Mouse (Mus musculus) megakaryocyte, embryonic 14.5 days (primary cell): ENCODE data around the gene Polg2.

Experiments used
- FLI1 ChIP-seq: IDR thresholded peaks from 2 replicates; pipeline ENCODE4 v1.6.1; 2012; ENCODE audit warnings: low read length, inconsistent platforms, mixed read lengths
- GATA1 ChIP-seq: IDR thresholded peaks from 3 replicates; pipeline ENCODE4 v1.6.1; 2012; ENCODE audit warnings: mixed read lengths, low read length, inconsistent platforms, borderline replicate concordance

- TF ChIP-seq GATA1: no peak
- no peak for TF ChIP-seq FLI1
These were observed 49.7 kb downstream of the Polg2 start for GRCm38 (mm10) chr11:106729656-106730055.
